Mouse (Mus musculus) neural tube, embryonic 14.5 days (tissue): ENCODE results near the gene D630003M21Rik. TPM values are rescaled to one million over a fixed set of nuclear protein-coding genes. Genes with fewer than 3 reads are reported as not detected.

Source experiments
- ATAC-seq: fragments of 200-750 bp; cut with Nextera tagmentation; 2 replicates; pipeline ENCODE4 v1.8.0; 2017; ENCODE audit warnings: low read depth, mild to moderate bottlenecking, moderate TSS enrichment, moderate library complexity
- H3K27ac ChIP-seq: fragments of 300-500 bp; sonication (generic); 2 replicates; pipeline ENCODE4 v1.5.1; 2014; ENCODE audit warnings: low read depth, mild to moderate bottlenecking, control low read depth, low read length, moderate library complexity, mixed read lengths
- H3K27me3 ChIP-seq: fragments of 300-500 bp; sonication (generic); 2 replicates; pipeline ENCODE4 v1.6.1; 2014; ENCODE audit warnings: low read length; ENCODE audit not compliant: control insufficient read depth, insufficient read depth
- H3K36me3 ChIP-seq: fragments of 300-500 bp; sonication (generic); 2 replicates; pipeline ENCODE4 v1.6.1; 2014; ENCODE audit warnings: low read length, mixed read lengths; ENCODE audit not compliant: control insufficient read depth, insufficient read depth
- H3K4me1 ChIP-seq: fragments of 300-500 bp; sonication (generic); 2 replicates; pipeline ENCODE4 v1.6.1; 2014; ENCODE audit warnings: low read length; ENCODE audit not compliant: control insufficient read depth, insufficient read depth
- H3K4me2 ChIP-seq: fragments of 300-500 bp; sonication (generic); 2 replicates; pipeline ENCODE4 v1.6.1; 2014; ENCODE audit warnings: mild to moderate bottlenecking, low read depth, low read length, control low read depth
- H3K4me3 ChIP-seq: fragments of 300-500 bp; sonication (generic); 2 replicates; pipeline ENCODE4 v1.5.1; 2014; ENCODE audit warnings: low read depth, low read length, control low read depth, mixed read lengths
- H3K9ac ChIP-seq: fragments of 300-500 bp; sonication (generic); replicated peaks from 2 replicates; pipeline ENCODE4 v1.6.1; 2014; ENCODE audit warnings: low read depth, mild to moderate bottlenecking, control low read depth, low read length, mixed read lengths
- H3K9me3 ChIP-seq: fragments of 300-500 bp; sonication (generic); 2 replicates; pipeline ENCODE4 v1.6.1; 2016; ENCODE audit warnings: low read length; ENCODE audit not compliant: control insufficient read depth
- WGBS: fragments of 180-500 bp; shearing (Covaris S2); extraction: QIAGEN DNeasy Blood & Tissue Kit; methylation state at CpG from one replicate; pipeline ENCODE4 v1.1.7; 2014; 5-methylcytosine and 5-hydroxymethylcytosine counted together
- polyA plus RNA-seq: library from polyadenylated mRNA; unstranded; fragments of >200 nt; fragmentation: Nextera tagmentation; extraction: Ambion mirVana; gene quantifications from 2 replicates; pipeline ENCODE4 v1.2.1, GENCODE M21; 2014

Gene D630003M21Rik
- polyA plus RNA-seq, 1 experiment from 2014 or later = 0.94 TPM

DNA sequence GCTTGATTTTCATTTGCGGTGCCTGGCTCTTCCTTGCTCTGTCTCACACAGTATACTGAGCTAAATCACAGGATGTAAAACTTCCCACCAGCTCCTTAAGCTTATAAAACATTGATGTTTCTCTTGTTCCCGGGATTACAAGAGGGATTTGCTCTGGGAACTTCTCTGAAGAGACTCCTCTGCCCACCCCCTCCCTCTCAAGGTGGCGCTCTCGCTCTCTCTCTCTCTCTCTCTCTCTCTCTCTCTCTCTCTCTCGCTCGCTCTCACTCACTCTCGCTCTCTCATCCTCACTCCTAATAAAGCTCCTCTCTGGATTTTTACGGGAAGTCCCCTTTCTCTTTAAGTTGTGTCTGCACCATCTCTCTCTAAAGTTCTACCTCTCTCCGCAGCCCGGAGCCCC is 18.1 kb downstream of the D630003M21Rik start:
- 0 out of 2 replicates have a peak, but pooled peaks cover 3% of the 10 kb centered on the region for H3K4me1 ChIP-seq
- no peaks in the 10 kb centered on the region for H3K36me3 ChIP-seq
- H3K27ac ChIP-seq = no peak overlapping the region
- 38% methylated on average over 10 of the region's 10 CpGs for WGBS
- no peaks in the 10 kb centered on the region for H3K27me3 ChIP-seq
- no peak overlapping the region for H3K9ac ChIP-seq
- H3K4me2 ChIP-seq = no peak overlapping the region
- no peaks in the 10 kb centered on the region for H3K9me3 ChIP-seq
- H3K4me3 ChIP-seq = no peak overlapping the region
- ATAC-seq = no peak

DNA sequence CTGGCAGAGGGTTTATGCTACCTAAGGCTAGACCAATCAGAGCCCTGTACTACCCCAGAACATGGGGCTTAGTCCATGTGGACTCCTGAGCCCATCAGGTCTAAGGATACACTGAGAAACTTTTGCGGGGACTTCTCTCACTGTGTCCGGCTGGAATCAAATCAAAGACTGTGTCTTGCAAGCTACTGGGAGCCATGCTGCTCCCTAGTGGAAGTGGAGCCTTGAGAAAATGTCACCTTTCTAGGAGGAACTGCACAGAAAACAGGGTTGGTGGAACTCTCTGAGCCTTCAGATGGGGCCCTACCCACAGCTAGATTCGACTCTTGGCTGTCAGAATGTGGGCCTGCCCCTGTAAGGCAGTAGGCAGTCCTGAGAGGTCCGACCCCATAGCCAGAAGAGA is 18.5 kb downstream of the D630003M21Rik start:
- Histone ChIP-seq H3K27me3 (no peaks in the 10 kb centered on the region), H3K9me3 (no peaks in the 10 kb centered on the region), H3K4me3 (no peak overlapping the region), H3K36me3 (no peaks in the 10 kb centered on the region), H3K9ac (no peak overlapping the region), H3K4me1 (0 out of 2 replicates have a peak, but pooled peaks cover 3% of the 10 kb centered on the region), H3K4me2 (no peak overlapping the region), H3K27ac (no peak overlapping the region)
- no peak for ATAC-seq
- 61% methylated on average over 4 of the region's 4 CpGs for WGBS

DNA sequence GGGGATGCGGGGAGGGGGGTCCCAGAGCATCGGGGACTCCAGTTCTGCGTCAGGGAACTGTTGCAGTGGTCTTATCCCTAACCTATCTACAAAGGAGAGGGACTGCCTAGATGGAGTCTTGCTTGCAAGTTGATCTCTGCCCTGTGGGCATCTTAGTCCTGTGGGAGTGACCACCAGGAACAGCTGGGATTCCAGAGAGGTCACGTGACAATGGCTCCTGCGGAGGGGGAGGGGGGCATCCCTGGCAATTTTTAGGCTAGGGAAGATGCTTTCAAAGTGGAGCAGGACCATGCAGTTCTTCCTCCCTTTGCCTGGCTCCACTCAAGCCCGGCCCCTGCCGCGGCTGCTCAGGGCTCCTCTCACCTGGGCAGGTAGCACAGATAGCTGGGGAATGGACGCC is 19.2 kb downstream of the D630003M21Rik start:
- H3K4me2 ChIP-seq = no peak overlapping the region
- 0 out of 2 replicates have a peak, but pooled peaks cover 3% of the 10 kb centered on the region for H3K4me1 ChIP-seq
- WGBS = 68% methylated on average over 9 of the region's 9 CpGs
- H3K4me3 ChIP-seq = no peak overlapping the region
- no peak for ATAC-seq
- no peak overlapping the region for H3K9ac ChIP-seq
- no peak overlapping the region for H3K27ac ChIP-seq
- no peaks in the 10 kb centered on the region for H3K36me3 ChIP-seq
- no peaks in the 10 kb centered on the region for H3K9me3 ChIP-seq
- H3K27me3 ChIP-seq = no peaks in the 10 kb centered on the region

DNA sequence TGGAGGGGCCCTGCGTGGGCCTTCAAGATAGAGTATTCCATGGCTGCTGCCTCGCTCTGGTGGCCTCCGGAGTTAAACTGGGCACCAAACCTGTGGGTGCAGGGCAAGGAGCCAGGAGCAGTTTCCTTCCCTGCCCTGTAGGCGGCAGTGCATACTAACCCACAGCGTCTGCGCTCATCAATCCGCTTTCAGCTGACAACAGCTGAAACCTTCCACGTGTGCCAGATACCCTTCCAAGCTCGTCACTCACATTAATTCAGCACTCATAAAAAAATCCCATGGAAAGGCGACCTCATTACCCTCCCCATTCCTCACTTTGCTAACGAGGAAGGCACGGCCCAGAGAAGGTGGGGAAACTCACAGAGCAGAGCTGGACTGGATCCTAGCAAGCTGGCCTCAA is 21.2 kb downstream of the D630003M21Rik start:
- Histone ChIP-seq H3K4me2 (no peak overlapping the region), H3K27me3 (no peaks in the 10 kb centered on the region), H3K9me3 (no peaks in the 10 kb centered on the region), H3K9ac (no peak overlapping the region), H3K4me3 (no peak overlapping the region), H3K4me1 (0 out of 2 replicates have a peak, but pooled peaks cover 3% of the 10 kb centered on the region), H3K36me3 (no peaks in the 10 kb centered on the region), H3K27ac (no peak overlapping the region)
- peak; percentile 59; the same call in 1 of the 2 replicates for ATAC-seq
- 10% methylated on average over 12 of the region's 12 CpGs for WGBS

DNA sequence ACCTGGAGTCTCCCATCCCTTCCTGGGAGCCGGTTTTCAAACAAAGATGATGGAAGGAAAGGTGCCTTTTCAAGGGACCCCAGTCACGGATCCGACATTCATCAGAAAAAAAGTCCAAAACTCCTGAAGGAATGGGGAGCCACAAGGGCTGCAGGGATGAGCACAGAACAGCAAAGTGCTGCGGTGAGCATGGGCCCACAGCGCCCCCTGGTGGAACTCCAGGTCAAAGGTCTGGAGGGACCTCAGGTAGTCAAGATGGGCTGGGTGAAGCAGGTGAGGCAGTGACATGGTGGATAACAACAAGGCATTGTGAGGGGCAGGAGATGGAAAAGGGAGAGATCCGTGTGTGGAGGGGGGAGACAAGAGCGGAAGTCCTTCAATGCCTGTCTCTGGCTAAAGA is 24.9 kb downstream of the D630003M21Rik start:
- Histone ChIP-seq H3K27me3 (no peaks in the 10 kb centered on the region), H3K4me2 (no peak overlapping the region), H3K4me1 (no peaks in the 10 kb centered on the region), H3K27ac (no peak overlapping the region), H3K36me3 (no peaks in the 10 kb centered on the region), H3K4me3 (no peak overlapping the region), H3K9ac (no peak overlapping the region), H3K9me3 (no peaks in the 10 kb centered on the region)
- ATAC-seq = peak; percentile 68; the same call in 1 of the 2 replicates
- 6% methylated on average over 7 of the region's 7 CpGs for WGBS

DNA sequence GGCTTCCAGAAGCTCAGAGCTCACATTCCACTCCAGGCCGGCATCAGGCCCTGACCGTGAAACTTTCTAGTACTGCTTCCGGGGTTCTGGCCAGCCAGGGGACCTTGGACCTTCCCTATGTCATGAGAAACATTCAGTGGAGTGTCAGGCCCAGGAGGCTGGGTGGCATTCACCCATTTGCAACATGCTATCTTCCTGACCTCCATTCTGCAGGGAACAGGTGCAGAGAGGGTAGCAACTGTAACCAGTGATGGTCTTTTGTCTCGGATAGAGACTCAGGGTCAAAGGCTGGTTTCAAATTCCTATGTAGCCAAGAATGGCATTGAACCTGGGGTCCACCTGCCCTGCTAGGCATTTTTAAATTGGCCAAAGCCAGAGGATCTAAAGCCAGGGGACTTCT is 25.3 kb downstream of the D630003M21Rik start:
- WGBS = 93% methylated on average over 4 of the region's 4 CpGs
- Histone ChIP-seq H3K27ac (no peak overlapping the region), H3K4me3 (no peak overlapping the region), H3K27me3 (no peaks in the 10 kb centered on the region), H3K9me3 (no peaks in the 10 kb centered on the region), H3K36me3 (no peaks in the 10 kb centered on the region), H3K4me2 (no peak overlapping the region), H3K4me1 (no peaks in the 10 kb centered on the region), H3K9ac (no peak overlapping the region)
- no peak for ATAC-seq

DNA sequence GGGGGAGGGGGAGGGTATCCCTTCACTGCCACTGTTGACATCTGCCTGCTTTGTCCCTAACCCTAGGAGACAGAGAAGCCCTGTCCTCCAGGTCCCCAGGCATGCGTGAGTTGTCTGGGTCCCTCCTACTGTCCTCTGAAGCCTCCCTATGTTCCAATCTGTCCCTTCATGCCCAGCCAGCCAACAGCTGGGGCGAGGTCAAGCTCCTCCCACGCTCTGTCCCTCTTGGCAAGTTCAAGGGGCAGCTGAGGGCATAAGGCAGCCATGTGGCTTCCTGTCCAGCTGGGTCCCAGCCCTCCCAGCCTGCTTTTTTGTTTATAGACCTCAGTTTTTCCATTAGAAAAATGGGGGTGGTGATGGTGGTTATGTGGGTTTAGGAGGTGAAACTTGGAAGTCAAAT is 29.7 kb downstream of the D630003M21Rik start:
- no peaks in the 10 kb centered on the region for H3K9me3 ChIP-seq
- ATAC-seq = no peak
- no peak overlapping the region for H3K4me3 ChIP-seq
- no peaks in the 10 kb centered on the region for H3K27me3 ChIP-seq
- WGBS = 61% methylated on average over 3 of the region's 3 CpGs
- no peaks in the 10 kb centered on the region for H3K36me3 ChIP-seq
- H3K9ac ChIP-seq = no peak overlapping the region
- H3K27ac ChIP-seq = no peak overlapping the region
- H3K4me2 ChIP-seq = no peak overlapping the region
- no peaks in the 10 kb centered on the region; the same call in 1 of the 2 replicates for H3K4me1 ChIP-seq

DNA sequence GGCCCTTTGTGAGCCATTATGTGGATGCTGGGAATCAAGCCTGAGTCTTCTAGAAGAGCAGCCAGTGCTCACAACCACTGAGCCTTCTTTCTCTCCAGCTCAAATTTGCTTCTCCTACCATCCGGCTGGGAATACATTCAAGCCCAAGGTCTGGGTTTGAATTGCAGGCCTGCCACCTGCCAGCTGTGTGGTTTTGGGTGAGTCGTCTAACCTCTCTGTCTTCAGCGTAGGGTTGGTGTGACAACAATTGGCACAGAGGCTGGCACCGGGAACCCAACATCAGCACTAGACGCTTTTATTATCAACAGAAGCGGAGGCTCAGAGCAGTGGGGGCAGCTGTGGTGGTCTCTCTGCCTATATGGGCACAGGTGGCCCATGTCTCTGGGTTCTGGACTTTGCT is 30.2 kb downstream of the D630003M21Rik start:
- H3K9me3 ChIP-seq = no peaks in the 10 kb centered on the region
- WGBS = 82% methylated on average over 6 of the region's 6 CpGs
- H3K4me3 ChIP-seq = no peak overlapping the region
- H3K36me3 ChIP-seq = no peaks in the 10 kb centered on the region
- ATAC-seq = no peak
- no peak overlapping the region for H3K27ac ChIP-seq
- H3K4me1 ChIP-seq = peaks cover 4% of the 10 kb centered on the region
- no peaks in the 10 kb centered on the region for H3K27me3 ChIP-seq
- no peak overlapping the region for H3K9ac ChIP-seq
- no peak overlapping the region for H3K4me2 ChIP-seq

DNA sequence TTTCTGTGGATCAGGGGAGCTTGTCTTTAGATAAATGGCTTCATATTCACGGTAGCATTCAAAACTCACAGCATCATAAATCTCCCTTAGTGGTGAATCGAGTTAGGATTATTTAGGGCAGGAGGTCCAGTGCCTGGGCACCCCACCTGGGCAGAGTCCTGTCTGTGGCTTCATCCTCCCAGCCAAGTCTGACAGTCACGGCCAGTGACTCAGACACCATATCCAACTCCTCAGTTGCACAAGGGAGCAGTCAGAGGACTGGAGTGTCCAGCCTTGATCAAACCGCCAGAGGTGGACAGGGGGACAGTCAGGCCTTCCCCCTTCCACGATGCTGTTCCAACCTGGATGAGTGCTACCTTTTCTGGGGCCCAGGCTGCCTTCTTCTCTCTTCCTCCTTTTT is 31.1 kb downstream of the D630003M21Rik start:
- H3K9me3 ChIP-seq = no peaks in the 10 kb centered on the region
- no peak overlapping the region for H3K4me3 ChIP-seq
- no peaks in the 10 kb centered on the region for H3K36me3 ChIP-seq
- no peak for ATAC-seq
- no peak overlapping the region for H3K4me2 ChIP-seq
- H3K27ac ChIP-seq = no peak overlapping the region
- WGBS = 72% methylated on average over 5 of the region's 5 CpGs
- peaks cover 11% of the 10 kb centered on the region for H3K4me1 ChIP-seq
- no peak overlapping the region for H3K9ac ChIP-seq
- no peaks in the 10 kb centered on the region for H3K27me3 ChIP-seq
